Mouse (Mus musculus) lung, adult 18-20 months (tissue): ENCODE results near the gene Htr3b.
"Not testable (repeated sequence)": the region's sequence is repeated elsewhere in the genome, so short reads cannot be mapped to it uniquely, and the experiment has no call there.

Experiments used
- DNase-seq, 2 experiments: peaks; one replicate each; pipeline ENCODE4 v3.0.0; 2022; ENCODE audit warnings: mixed read lengths in 2 of 2

The Htr3b gene

GRCm38 (mm10) chr9:48964587-48965040 is at the start of gene Htr3b:
Gene Htr3b, minus strand, starts transcription at chr9:48964990.
- no peak for DNase-seq

- no peak for DNase-seq
These were observed 34.5 kb upstream of the Htr3b start for GRCm38 (mm10) chr9:48999256-48999655.

GRCm38 (mm10) chr9:48995735-48996134 is 30.9 kb upstream of the Htr3b start:
- no peak for DNase-seq

- no peak for DNase-seq
These were observed 30.0 kb upstream of the Htr3b start for GRCm38 (mm10) chr9:48994779-48995178.

- DNase-seq, result no peak
These were observed 26.9 kb upstream of the Htr3b start for GRCm38 (mm10) chr9:48991671-48992070.

- DNase-seq, result no peak
These were observed 22.7 kb upstream of the Htr3b start for GRCm38 (mm10) chr9:48987201-48988101.

GRCm38 (mm10) chr9:48986616-48987141 is 21.9 kb upstream of the Htr3b start:
- DNase-seq, result peak in 1 of 2 experiments; percentile 14

- no peak for DNase-seq
These were observed 20.9 kb upstream of the Htr3b start for GRCm38 (mm10) chr9:48985708-48986088.

GRCm38 (mm10) chr9:48984845-48985707 is 20.3 kb upstream of the Htr3b start, which contains the start of gene Usp28:
Gene Usp28, plus strand, starts transcription at chr9:48985375.
- peak; percentile 99 for DNase-seq

- DNase-seq, result no peak
These were observed 19.6 kb upstream of the Htr3b start for GRCm38 (mm10) chr9:48984320-48984844.

- DNase-seq, result not testable (repeated sequence)
These were observed 19.0 kb upstream of the Htr3b start for GRCm38 (mm10) chr9:48983801-48984200.

- DNase-seq, result no peak
These were observed 17.0 kb upstream of the Htr3b start for GRCm38 (mm10) chr9:48981827-48982226.

- no peak for DNase-seq
These were observed 16.0 kb upstream of the Htr3b start for GRCm38 (mm10) chr9:48980781-48981180.

GRCm38 (mm10) chr9:48980371-48980770 is 15.6 kb upstream of the Htr3b start:
- DNase-seq, result no peak

GRCm38 (mm10) chr9:48976661-48977355 is 12.0 kb upstream of the Htr3b start:
- DNase-seq, result no peak

GRCm38 (mm10) chr9:48972494-48972893 is 7.7 kb upstream of the Htr3b start:
- peak in 1 of 2 experiments; percentile 16 for DNase-seq

- no peak for DNase-seq
These were observed 2.7 kb downstream of the Htr3b start for GRCm38 (mm10) chr9:48962131-48962530.

- no peak for DNase-seq
These were observed 3.5 kb downstream of the Htr3b start for GRCm38 (mm10) chr9:48961314-48961713.

- DNase-seq, result no peak
These were observed 17.2 kb downstream of the Htr3b start for GRCm38 (mm10) chr9:48947565-48947964.

GRCm38 (mm10) chr9:48942349-48942748 is 22.4 kb downstream of the Htr3b start:
- DNase-seq, result no peak

GRCm38 (mm10) chr9:48929436-48929835 is 35.4 kb downstream of the Htr3b start:
- DNase-seq, result no peak

- no peak for DNase-seq
These were observed 36.0 kb downstream of the Htr3b start for GRCm38 (mm10) chr9:48928781-48929180.
